Mouse (Mus musculus): ENCODE results near the gene Mcrip2. TPM values are rescaled to one million over a fixed set of nuclear protein-coding genes. Genes with fewer than 3 reads are reported as not detected.

The Mcrip2 gene
- total and polyA plus RNA-seq, 3 experiments: 1.4 to 16.1 (median 1.7) TPM

GRCm38 (mm10) chr17:25893975-25894617 is 25.5 kb upstream of the Mcrip2 start:
- peaks cover 8% of the 10 kb centered on the region; the same call in 1 of the 2 replicates for H3K79me2 ChIP-seq (replicated peaks; ENCODE audit: control insufficient read depth, extremely low read depth, insufficient read depth, poor library complexity, severe bottlenecking)
- no peak overlapping the region for H3K9ac ChIP-seq (ENCODE audit: insufficient read depth, low read depth)
- peaks cover 6 to 35% of the 10 kb centered on the region in 2 experiments; a peak in 3 of 4 replicates for H3K4me1 ChIP-seq (ENCODE audit: control insufficient read depth in 1 of 2, insufficient read depth in 2 of 2)
- no peak overlapping the region for H3K4me3 ChIP-seq (replicated peaks in 1 of 3; ENCODE audit: low read depth in 2 of 3, low read length in 2 of 3, poor library complexity in 1 of 3)
- DNase-seq (ENCODE audit: extremely low read depth): peak; percentile 77
- no peak overlapping the region for H3K4me2 ChIP-seq (ENCODE audit: insufficient read depth, low read depth, poor library complexity, severe bottlenecking)
- in situ Hi-C loops (cut with MboI; ENCODE audit: low pct_ligation_motif_present, low pct_unique_long_range_greater_than_20kb, low sequenced_read_pairs) (no loop called here), dilution Hi-C loops (cut with MboI; ENCODE audit: extremely low pct_ligation_motif_present, extremely low pct_unique_long_range_greater_than_20kb, low sequenced_read_pairs) (no loop called here)
- H3K27me3 ChIP-seq (replicated peaks): no peaks in the 10 kb centered on the region
- H3K36me3 ChIP-seq (replicated peaks in 1 of 2; ENCODE audit: control insufficient read depth in 1 of 2, insufficient read depth in 1 of 2, low read length in 1 of 2): peaks cover 10 to 45% of the 10 kb centered on the region in 2 experiments
- no peaks in the 10 kb centered on the region for H3K9me3 ChIP-seq (replicated peaks; ENCODE audit: low read length)
- H3K27ac ChIP-seq (ENCODE audit: insufficient read depth, low read depth): no peak overlapping the region
- TF ChIP-seq IRF4 (IDR thresholded peaks at IDR 0.05; ENCODE audit: low read depth, low read length) (no peak), MAX (IDR thresholded peaks at IDR 0.05; ENCODE audit: low read length) (0 out of 2 replicates have a peak, but pooled peaks have one; percentile 33), ETS1 (conservative IDR thresholded peaks at IDR 0.05; ENCODE audit: low read depth, low read length) (no peak), KAT2A (IDR thresholded peaks at IDR 0.05; ENCODE audit: insufficient replicate concordance, low read length) (no peak), SIN3A (IDR thresholded peaks at IDR 0.05; ENCODE audit: low read length) (no peak), MYC (IDR thresholded peaks at IDR 0.05; ENCODE audit: low read depth, low read length) (no peak), TBP (conservative IDR thresholded peaks at IDR 0.05; ENCODE audit: low read depth, low read length) (no peak), RAD21 (IDR thresholded peaks at IDR 0.05; ENCODE audit: low read depth, low read length) (peak; percentile 98), MXI1 (IDR thresholded peaks at IDR 0.05; ENCODE audit: low read depth, low read length) (no peak), HCFC1 (IDR thresholded peaks at IDR 0.05; ENCODE audit: low read depth, low read length) (no peak), ZMIZ1 (IDR thresholded peaks at IDR 0.05; ENCODE audit: low read depth, low read length) (no peak), PAX5 (IDR thresholded peaks at IDR 0.05; ENCODE audit: low read length) (no peak), NELFE (IDR thresholded peaks at IDR 0.05; ENCODE audit: low read depth, low read length) (peak; percentile 47; the same call in 1 of the 2 replicates), ELF1 (IDR thresholded peaks at IDR 0.05; ENCODE audit: low read depth, low read length) (no peak), USF2 (conservative IDR thresholded peaks at IDR 0.05; ENCODE audit: low read depth, low read length) (no peak), ZKSCAN1 (IDR thresholded peaks at IDR 0.05; ENCODE audit: borderline replicate concordance, low read depth, low read length) (no peak), CTCF (conservative IDR thresholded peaks at IDR 0.05 in 1 of 2, IDR thresholded peaks at IDR 0.05 in 1 of 2; ENCODE audit: low read depth in 2 of 2, low read length in 2 of 2) (peak; percentile 90 to 97), POLR2A (IDR thresholded peaks at IDR 0.05; ENCODE audit: low read depth, low read length) (no peak), EP300 (IDR thresholded peaks at IDR 0.05; ENCODE audit: low read length) (no peak), E2F4 (IDR thresholded peaks at IDR 0.05; ENCODE audit: insufficient replicate concordance, low read depth, low read length) (no peak), RCOR1 (conservative IDR thresholded peaks at IDR 0.05; ENCODE audit: low read depth, low read length) (no peak), BHLHE40 (IDR thresholded peaks at IDR 0.05; ENCODE audit: low read depth, low read length) (no peak), CHD2 (IDR thresholded peaks at IDR 0.05; ENCODE audit: low read length) (no peak), MAFK (IDR thresholded peaks at IDR 0.05; ENCODE audit: insufficient replicate concordance, low read length) (no peak), SMC3 (IDR thresholded peaks at IDR 0.05; ENCODE audit: low read depth, low read length) (peak; percentile 80), ZC3H11A (IDR thresholded peaks at IDR 0.05; ENCODE audit: low read depth, low read length) (no peak), GABPA (IDR thresholded peaks at IDR 0.05; ENCODE audit: insufficient replicate concordance, low read depth, low read length) (no peak), CHD1 (IDR thresholded peaks at IDR 0.05; ENCODE audit: low read depth, low read length) (no peak), TCF12 (IDR thresholded peaks at IDR 0.05; ENCODE audit: low read depth, low read length) (0 out of 2 replicates have a peak, but pooled peaks have one; percentile 35), UBTF (IDR thresholded peaks at IDR 0.05; ENCODE audit: low read depth, low read length) (no peak), ZNF384 (IDR thresholded peaks at IDR 0.05; ENCODE audit: low read depth, low read length) (no peak), USF1 (IDR thresholded peaks at IDR 0.05; ENCODE audit: low read depth, low read length) (no peak), JUN (IDR thresholded peaks at IDR 0.05; ENCODE audit: insufficient read depth, low read depth, low read length) (no peak), MEF2A (IDR thresholded peaks at IDR 0.05; ENCODE audit: borderline replicate concordance, low read depth, low read length) (peak; percentile 33; the same call in 1 of the 2 replicates), NRF1 (IDR thresholded peaks at IDR 0.05; ENCODE audit: low read depth, low read length) (no peak), MAZ (IDR thresholded peaks at IDR 0.05; ENCODE audit: low read depth, low read length) (no peak), POLR2AphosphoS2 (IDR thresholded peaks at IDR 0.05; ENCODE audit: low read depth, low read length) (no peak), JUND (conservative IDR thresholded peaks at IDR 0.05; ENCODE audit: low read depth, low read length) (no peak)
